Mouse (Mus musculus): ENCODE results near the gene Uqcc1. TPM values are rescaled to one million over a fixed set of nuclear protein-coding genes. Genes with fewer than 3 reads are reported as not detected.

Uqcc1 gene
- polyA plus RNA-seq, 1 experiment from 2014 or later, result 59.6 TPM

DNA sequence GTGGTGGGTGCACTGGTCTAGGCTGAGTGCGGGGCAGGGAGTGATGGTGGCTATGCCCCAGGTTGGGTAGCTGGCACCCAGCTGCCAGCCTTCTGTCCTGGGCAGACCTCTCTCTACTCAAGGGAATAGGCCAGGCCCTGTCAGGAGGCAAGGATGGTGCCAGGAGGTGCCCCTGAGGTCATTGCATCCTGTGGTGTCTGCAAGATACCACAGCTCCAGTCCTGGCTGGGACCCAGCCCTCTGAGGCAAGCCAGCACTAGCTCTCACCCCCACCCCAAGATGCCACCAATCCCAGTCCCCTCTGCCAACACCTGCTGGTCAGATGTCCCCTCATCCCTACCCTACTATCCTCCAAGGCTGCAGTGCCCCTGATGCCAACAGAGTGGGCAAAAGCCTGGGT lies 113.9 kb downstream of the Uqcc1 start:
- no peak overlapping the region for H3K9ac ChIP-seq (ENCODE audit: low read length)
- no peak overlapping the region for H3K4me3 ChIP-seq (ENCODE audit: low read length)
- no peak overlapping the region for H3K27ac ChIP-seq (ENCODE audit: low read length)
- no peaks in the 10 kb centered on the region for H3K9me3 ChIP-seq (ENCODE audit: control insufficient read depth, low read length)
- H3K36me3 ChIP-seq (ENCODE audit: control insufficient read depth, insufficient read depth, low read length), result peaks cover 10% of the 10 kb centered on the region
- H3K4me1 ChIP-seq (replicated peaks; ENCODE audit: control insufficient read depth, insufficient read depth, low read length), result peaks cover 12% of the 10 kb centered on the region
- ATAC-seq (ENCODE audit: low read depth), result no peak
- no peaks in the 10 kb centered on the region for H3K27me3 ChIP-seq (ENCODE audit: control insufficient read depth, insufficient read depth, low read depth, low read length)
- 90% methylated on average over 1 of the region's 1 CpGs for WGBS
- no peak overlapping the region for H3K4me2 ChIP-seq (ENCODE audit: low read depth, low read length)

DNA sequence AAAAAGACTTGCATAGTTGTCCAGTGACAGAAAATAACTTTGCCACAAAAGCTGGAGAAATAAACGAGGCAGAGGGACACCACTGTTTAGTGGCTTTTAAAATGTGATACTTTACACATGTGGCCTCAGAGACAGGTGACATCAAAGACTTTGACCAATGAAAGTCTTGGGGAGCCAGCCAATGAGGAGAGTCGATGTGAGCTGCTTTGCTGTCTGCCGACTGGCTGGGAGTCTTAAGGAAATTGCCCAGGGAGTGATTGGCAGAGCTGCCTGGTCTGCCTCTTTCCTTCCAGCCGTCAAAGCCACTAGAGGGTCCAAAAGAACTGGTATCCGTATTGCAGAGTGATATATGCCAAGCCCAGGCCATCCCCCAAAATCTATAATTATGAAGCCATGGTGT lies 115.3 kb downstream of the Uqcc1 start:
- 24% methylated on average over 5 of the region's 5 CpGs for WGBS
- Histone ChIP-seq H3K27me3 (ENCODE audit: control insufficient read depth, insufficient read depth, low read depth, low read length) (no peaks in the 10 kb centered on the region), H3K4me1 (replicated peaks; ENCODE audit: control insufficient read depth, insufficient read depth, low read length) (peaks cover 12% of the 10 kb centered on the region), H3K9ac (ENCODE audit: low read length) (no peak overlapping the region), H3K4me3 (ENCODE audit: low read length) (no peak overlapping the region), H3K27ac (ENCODE audit: low read length) (no peak overlapping the region), H3K4me2 (ENCODE audit: low read depth, low read length) (no peak overlapping the region), H3K36me3 (ENCODE audit: control insufficient read depth, insufficient read depth, low read length) (no peaks in the 10 kb centered on the region), H3K9me3 (ENCODE audit: control insufficient read depth, low read length) (no peaks in the 10 kb centered on the region)
- ATAC-seq (ENCODE audit: low read depth), result no peak

DNA sequence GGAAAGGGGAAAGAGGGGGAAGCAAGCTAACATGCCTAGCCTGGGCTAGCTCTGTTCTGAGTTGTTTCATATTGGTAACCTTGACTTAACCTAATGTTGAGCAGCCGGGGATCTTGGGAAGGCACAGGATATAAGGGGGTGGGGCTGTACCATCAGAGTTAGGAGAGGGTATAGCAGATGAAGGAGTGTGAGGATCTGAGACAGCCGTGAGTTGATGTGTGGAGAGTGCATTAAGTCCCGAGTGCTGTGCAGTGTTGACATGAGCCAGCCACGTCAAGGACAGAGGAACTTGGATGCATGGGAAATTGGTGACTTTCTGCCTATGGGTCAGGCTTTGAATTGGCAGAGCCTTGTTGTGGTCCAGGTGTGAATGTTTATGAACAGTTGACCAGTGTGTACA lies 117.5 kb downstream of the Uqcc1 start:
- 54% methylated on average over 4 of the region's 4 CpGs for WGBS
- Histone ChIP-seq H3K4me1 (replicated peaks; ENCODE audit: control insufficient read depth, insufficient read depth, low read length) (peaks cover 2% of the 10 kb centered on the region; the same call in 1 of the 2 replicates), H3K27ac (ENCODE audit: low read length) (no peak overlapping the region), H3K4me2 (ENCODE audit: low read depth, low read length) (no peak overlapping the region), H3K36me3 (ENCODE audit: control insufficient read depth, insufficient read depth, low read length) (no peaks in the 10 kb centered on the region), H3K4me3 (ENCODE audit: low read length) (no peak overlapping the region), H3K27me3 (ENCODE audit: control insufficient read depth, insufficient read depth, low read depth, low read length) (no peaks in the 10 kb centered on the region), H3K9ac (ENCODE audit: low read length) (no peak overlapping the region), H3K9me3 (ENCODE audit: control insufficient read depth, low read length) (no peaks in the 10 kb centered on the region)
- no peak for ATAC-seq (ENCODE audit: low read depth)

DNA sequence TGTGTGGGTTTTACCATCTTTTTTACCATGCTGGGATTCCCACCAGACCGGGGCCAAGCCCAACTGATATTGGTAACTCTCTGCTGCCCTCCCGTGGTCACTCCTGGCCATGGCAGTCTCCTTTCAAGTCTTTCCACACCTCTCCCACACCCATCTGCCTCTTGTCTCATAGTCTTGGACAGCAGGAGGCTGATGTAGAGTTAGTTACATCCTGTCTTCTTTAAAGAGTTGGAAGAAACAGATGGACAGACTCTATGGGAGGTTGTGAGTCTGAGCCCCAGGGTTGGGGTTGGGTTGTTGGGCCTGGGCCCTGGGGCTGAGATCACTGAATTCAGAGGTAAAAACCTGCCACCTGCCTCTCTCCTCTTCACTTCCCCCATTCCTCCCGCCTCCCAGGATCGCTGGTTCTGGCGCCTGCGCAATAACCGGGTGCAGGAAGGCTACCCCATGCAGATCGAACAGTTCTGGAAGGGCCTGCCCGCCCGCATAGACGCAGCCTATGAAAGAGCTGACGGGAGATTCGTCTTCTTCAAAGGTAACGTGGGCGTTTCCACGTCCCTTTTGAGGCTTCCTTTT lies 118.2 kb downstream of the Uqcc1 start:
- H3K4me1 ChIP-seq (replicated peaks; ENCODE audit: control insufficient read depth, insufficient read depth, low read length), result no peaks in the 10 kb centered on the region
- H3K27me3 ChIP-seq (ENCODE audit: control insufficient read depth, insufficient read depth, low read depth, low read length), result no peaks in the 10 kb centered on the region
- no peak overlapping the region for H3K9ac ChIP-seq (ENCODE audit: low read length)
- no peak overlapping the region for H3K27ac ChIP-seq (ENCODE audit: low read length)
- no peaks in the 10 kb centered on the region for H3K9me3 ChIP-seq (ENCODE audit: control insufficient read depth, low read length)
- 32% methylated on average over 16 of the region's 16 CpGs for WGBS
- no peaks in the 10 kb centered on the region for H3K36me3 ChIP-seq (ENCODE audit: control insufficient read depth, insufficient read depth, low read length)
- no peak overlapping the region for H3K4me2 ChIP-seq (ENCODE audit: low read depth, low read length)
- no peak overlapping the region for H3K4me3 ChIP-seq (ENCODE audit: low read length)
- no peak for ATAC-seq (ENCODE audit: low read depth)

DNA sequence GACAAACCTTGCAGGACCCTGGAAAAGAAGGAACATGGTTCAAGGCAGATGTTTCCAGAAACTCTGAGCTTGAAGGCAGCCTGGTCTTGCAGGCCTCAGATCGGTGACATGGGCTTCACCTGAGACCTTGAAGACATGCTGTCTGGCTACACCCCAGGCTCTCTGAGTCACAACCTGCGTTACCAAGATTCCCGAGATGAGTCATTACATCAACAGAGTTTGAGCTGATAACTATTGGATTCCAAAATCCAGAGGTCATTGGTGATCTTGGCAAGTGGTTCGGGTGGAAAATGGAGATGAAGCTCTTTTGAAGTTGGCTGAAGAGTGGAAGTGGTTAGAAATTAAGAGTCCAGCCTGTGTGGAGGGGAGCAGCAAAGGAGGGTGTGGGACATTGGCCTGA lies 120.5 kb downstream of the Uqcc1 start:
- 72% methylated on average over 4 of the region's 4 CpGs for WGBS

DNA sequence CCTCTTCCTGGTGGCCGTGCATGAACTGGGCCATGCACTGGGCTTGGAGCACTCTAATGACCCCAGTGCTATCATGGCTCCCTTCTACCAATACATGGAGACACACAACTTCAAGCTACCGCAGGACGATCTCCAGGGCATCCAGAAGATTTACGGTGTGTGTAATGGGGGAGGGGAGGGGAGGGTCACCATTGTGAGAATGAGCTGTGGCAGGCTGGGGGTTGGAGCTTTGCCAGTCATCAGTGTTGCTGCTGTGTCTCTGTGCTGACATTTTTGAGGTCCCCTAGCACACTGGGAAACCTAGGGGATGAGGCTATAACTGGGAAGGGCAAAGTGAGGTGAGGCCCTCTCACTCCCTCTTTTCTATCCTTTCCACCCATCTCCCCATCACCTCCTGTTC lies 122.7 kb downstream of the Uqcc1 start:
- H3K4me3 ChIP-seq (ENCODE audit: low read length), result no peak overlapping the region
- WGBS, result 28% methylated on average over 4 of the region's 4 CpGs
- no peaks in the 10 kb centered on the region for H3K9me3 ChIP-seq (ENCODE audit: control insufficient read depth, low read length)
- no peaks in the 10 kb centered on the region for H3K4me1 ChIP-seq (replicated peaks; ENCODE audit: control insufficient read depth, insufficient read depth, low read length)
- no peaks in the 10 kb centered on the region for H3K36me3 ChIP-seq (ENCODE audit: control insufficient read depth, insufficient read depth, low read length)
- no peak overlapping the region for H3K9ac ChIP-seq (ENCODE audit: low read length)
- H3K27me3 ChIP-seq (ENCODE audit: control insufficient read depth, insufficient read depth, low read depth, low read length), result no peaks in the 10 kb centered on the region
- no peak overlapping the region for H3K27ac ChIP-seq (ENCODE audit: low read length)
- ATAC-seq (ENCODE audit: low read depth), result no peak
- no peak overlapping the region for H3K4me2 ChIP-seq (ENCODE audit: low read depth, low read length)

More for the DNA sequence above, 120.5 kb downstream of the Uqcc1 start:
- Histone ChIP-seq H3K4me1 (replicated peaks; ENCODE audit: control insufficient read depth, insufficient read depth, low read length) (no peaks in the 10 kb centered on the region), H3K9me3 (ENCODE audit: control insufficient read depth, low read length) (no peaks in the 10 kb centered on the region), H3K4me3 (ENCODE audit: low read length) (no peak overlapping the region), H3K4me2 (ENCODE audit: low read depth, low read length) (no peak overlapping the region), H3K27me3 (ENCODE audit: control insufficient read depth, insufficient read depth, low read depth, low read length) (no peaks in the 10 kb centered on the region), H3K9ac (ENCODE audit: low read length) (no peak overlapping the region), H3K27ac (ENCODE audit: low read length) (no peak overlapping the region), H3K36me3 (ENCODE audit: control insufficient read depth, insufficient read depth, low read length) (no peaks in the 10 kb centered on the region)
- no peak for ATAC-seq (ENCODE audit: low read depth)

DNA sequence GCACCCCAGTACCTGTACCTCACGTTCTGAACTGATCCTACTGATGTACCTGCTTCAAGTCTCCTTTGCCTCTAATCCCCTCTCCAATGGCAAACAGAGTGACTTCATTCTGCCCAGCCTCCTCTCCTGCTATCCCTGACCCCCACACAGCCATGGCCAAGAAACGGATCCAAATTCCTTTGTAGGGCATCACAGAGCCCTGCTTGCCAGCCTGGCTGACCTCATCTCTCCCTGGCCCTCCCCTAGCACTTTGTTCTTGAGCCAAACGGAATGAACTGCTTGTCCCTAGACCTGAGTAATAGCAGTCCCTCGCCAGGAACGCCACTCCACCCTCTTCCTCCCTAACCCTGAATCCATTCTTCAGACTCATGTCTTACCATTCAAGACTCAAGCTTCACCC lies 123.6 kb downstream of the Uqcc1 start:
- Histone ChIP-seq H3K4me3 (ENCODE audit: low read length) (no peak overlapping the region), H3K9ac (ENCODE audit: low read length) (no peak overlapping the region), H3K4me1 (replicated peaks; ENCODE audit: control insufficient read depth, insufficient read depth, low read length) (no peaks in the 10 kb centered on the region), H3K27me3 (ENCODE audit: control insufficient read depth, insufficient read depth, low read depth, low read length) (no peaks in the 10 kb centered on the region), H3K9me3 (ENCODE audit: control insufficient read depth, low read length) (no peaks in the 10 kb centered on the region), H3K36me3 (ENCODE audit: control insufficient read depth, insufficient read depth, low read length) (no peaks in the 10 kb centered on the region), H3K27ac (ENCODE audit: low read length) (no peak overlapping the region), H3K4me2 (ENCODE audit: low read depth, low read length) (no peak overlapping the region)
- ATAC-seq (ENCODE audit: low read depth), result no peak
- 53% methylated on average over 5 of the region's 5 CpGs for WGBS

DNA sequence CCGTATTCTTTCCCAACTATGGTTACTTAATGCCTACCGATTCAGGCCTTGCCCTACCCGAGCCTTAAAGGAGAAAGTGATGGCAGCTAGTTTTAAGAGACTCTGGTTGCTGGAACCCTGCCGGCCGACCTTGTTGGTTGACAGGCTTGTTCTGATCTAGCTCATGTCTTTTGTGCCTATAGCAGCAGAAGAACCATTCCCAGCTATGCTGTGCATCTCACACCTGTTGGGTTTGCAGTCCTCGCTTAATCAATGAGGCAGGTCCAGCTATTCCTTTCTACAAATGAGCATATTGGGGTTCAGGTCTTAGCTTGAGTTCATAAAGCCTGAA lies 124.2 kb downstream of the Uqcc1 start:
- Histone ChIP-seq H3K27ac (ENCODE audit: low read length) (no peak overlapping the region), H3K4me1 (replicated peaks; ENCODE audit: control insufficient read depth, insufficient read depth, low read length) (no peaks in the 10 kb centered on the region), H3K4me2 (ENCODE audit: low read depth, low read length) (no peak overlapping the region), H3K9me3 (ENCODE audit: control insufficient read depth, low read length) (no peaks in the 10 kb centered on the region), H3K36me3 (ENCODE audit: control insufficient read depth, insufficient read depth, low read length) (no peaks in the 10 kb centered on the region), H3K4me3 (ENCODE audit: low read length) (no peak overlapping the region), H3K9ac (ENCODE audit: low read length) (no peak overlapping the region), H3K27me3 (ENCODE audit: control insufficient read depth, insufficient read depth, low read depth, low read length) (no peaks in the 10 kb centered on the region)
- ATAC-seq (ENCODE audit: low read depth), result no peak
- 76% methylated on average over 6 of the region's 6 CpGs for WGBS

DNA sequence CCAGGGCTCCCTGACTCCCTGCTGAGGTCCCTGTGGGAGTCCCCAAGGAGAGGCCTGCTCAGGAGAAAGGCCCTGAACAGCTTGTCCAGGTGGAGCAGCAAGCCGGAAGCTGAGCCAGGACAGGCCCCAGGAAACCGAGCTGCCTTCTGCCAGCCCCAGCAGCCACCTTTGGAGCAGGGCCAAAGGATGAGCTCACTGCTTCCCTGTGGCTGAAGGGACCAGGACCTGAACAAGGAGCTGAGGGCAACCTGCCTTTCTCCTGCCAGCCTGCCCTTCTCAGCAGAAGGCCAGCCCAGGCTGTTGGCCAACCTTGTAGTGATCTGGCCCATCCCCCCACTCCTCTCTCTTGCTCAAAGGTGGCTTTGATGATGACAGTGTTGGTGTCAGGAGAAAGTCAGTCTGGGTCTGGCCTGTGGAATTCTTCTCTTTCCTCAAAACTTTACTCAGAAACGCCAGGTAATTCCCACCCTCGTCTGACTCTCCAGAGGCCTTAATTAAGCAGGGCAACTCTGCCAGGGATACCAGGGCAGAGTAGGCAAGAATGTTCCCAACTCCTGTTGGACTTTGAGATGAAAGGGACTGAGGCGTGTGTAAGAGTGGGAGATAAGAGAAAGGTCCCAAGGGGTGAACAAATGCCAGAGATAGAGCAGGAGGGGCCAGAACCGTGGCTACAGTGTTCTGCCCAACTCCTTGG lies 124.7 kb downstream of the Uqcc1 start:
- WGBS, result 22% methylated on average over 6 of the region's 6 CpGs
- no peak overlapping the region for H3K9ac ChIP-seq (ENCODE audit: low read length)

More for the DNA sequence above, 124.7 kb downstream of the Uqcc1 start:
- Histone ChIP-seq H3K27me3 (ENCODE audit: control insufficient read depth, insufficient read depth, low read depth, low read length) (no peaks in the 10 kb centered on the region), H3K4me1 (replicated peaks; ENCODE audit: control insufficient read depth, insufficient read depth, low read length) (no peaks in the 10 kb centered on the region), H3K36me3 (ENCODE audit: control insufficient read depth, insufficient read depth, low read length) (no peaks in the 10 kb centered on the region), H3K27ac (ENCODE audit: low read length) (no peak overlapping the region), H3K4me2 (ENCODE audit: low read depth, low read length) (no peak overlapping the region), H3K4me3 (ENCODE audit: low read length) (no peak overlapping the region), H3K9me3 (ENCODE audit: control insufficient read depth, low read length) (no peaks in the 10 kb centered on the region)
- no peak for ATAC-seq (ENCODE audit: low read depth)

Data from lung, embryonic 16.5 days (tissue).